Mouse (Mus musculus) midbrain, embryonic 16.5 days (tissue): ENCODE data around the gene Pan3. TPM values are rescaled to one million over a fixed set of nuclear protein-coding genes. Genes with fewer than 3 reads are reported as not detected.
A peak's percentile ranks its signal among the peaks of the same experiment; 100 is the strongest.

Experiments used
- ATAC-seq: fragments of 200-750 bp; cut with Nextera tagmentation; 2 replicates; pipeline ENCODE4 v1.8.0; 2017; ENCODE audit warnings: moderate TSS enrichment
- H3K27ac ChIP-seq: fragments of 300-500 bp; sonication (generic); 2 replicates; pipeline ENCODE4 v1.5.1; 2014; ENCODE audit warnings: mild to moderate bottlenecking, low read length, mixed read lengths
- H3K27me3 ChIP-seq: fragments of 300-500 bp; sonication (generic); 2 replicates; pipeline ENCODE4 v1.6.1; 2014; ENCODE audit warnings: low read depth, low read length, mixed read lengths; ENCODE audit not compliant: control insufficient read depth, insufficient read depth
- H3K36me3 ChIP-seq: fragments of 300-500 bp; sonication (generic); 2 replicates; pipeline ENCODE4 v1.6.1; 2014; ENCODE audit warnings: mild to moderate bottlenecking, low read length, moderate library complexity, mixed read lengths; ENCODE audit not compliant: control insufficient read depth, insufficient read depth
- H3K4me1 ChIP-seq: fragments of 300-500 bp; sonication (generic); 2 replicates; pipeline ENCODE4 v1.6.1; 2014; ENCODE audit warnings: mild to moderate bottlenecking, low read length, mixed read lengths; ENCODE audit not compliant: control insufficient read depth, insufficient read depth
- H3K4me2 ChIP-seq: fragments of 300-500 bp; sonication (generic); 2 replicates; pipeline ENCODE4 v1.6.1; 2014; ENCODE audit warnings: mild to moderate bottlenecking, low read length, mixed read lengths
- H3K4me3 ChIP-seq: fragments of 300-500 bp; sonication (generic); 2 replicates; pipeline ENCODE4 v1.5.1; 2014; ENCODE audit warnings: low read depth, mild to moderate bottlenecking, low read length, moderate library complexity, mixed read lengths
- H3K9ac ChIP-seq: fragments of 300-500 bp; sonication (generic); 2 replicates; pipeline ENCODE4 v1.6.1; 2014; ENCODE audit warnings: low read depth, low read length, mixed read lengths
- H3K9me3 ChIP-seq: fragments of 300-500 bp; sonication (generic); replicated peaks from 2 replicates; pipeline ENCODE4 v1.6.1; 2014; ENCODE audit warnings: mild to moderate bottlenecking, low read length, mixed read lengths; ENCODE audit not compliant: control insufficient read depth, poor library complexity, severe bottlenecking
- WGBS: fragments of 180-500 bp; shearing (Covaris S2); extraction: QIAGEN DNeasy Blood & Tissue Kit; methylation state at CpG from one replicate; pipeline ENCODE4 v1.1.7; 2014; 5-methylcytosine and 5-hydroxymethylcytosine counted together
- polyA plus RNA-seq: library from polyadenylated mRNA; unstranded; fragments of >200 nt; fragmentation: Nextera tagmentation; extraction: Ambion mirVana; gene quantifications from 2 replicates; pipeline ENCODE4 v1.2.1, GENCODE M21; 2015

The Pan3 gene
- polyA plus RNA-seq, 1 experiment from 2014 or later: 61.1 TPM

DNA sequence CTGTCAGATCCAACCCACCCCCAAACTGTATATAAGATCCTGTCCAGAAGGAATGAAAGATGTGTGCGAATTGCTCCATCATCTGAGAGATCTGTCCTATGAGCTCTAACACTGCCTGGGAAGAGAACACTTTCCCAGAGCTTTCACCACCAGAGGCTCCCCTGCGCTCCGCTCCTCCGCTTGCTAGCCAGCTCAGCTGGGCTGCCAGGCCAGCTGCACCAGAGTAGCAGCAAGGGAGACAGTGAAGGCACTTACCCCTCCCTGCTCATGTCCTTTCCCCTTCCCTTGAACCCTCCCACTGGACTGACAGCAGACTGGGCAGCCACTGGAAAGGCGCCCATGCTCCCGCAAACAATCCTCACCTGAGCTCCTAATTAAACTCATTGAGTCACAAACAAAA, 6.3 kb upstream of the Pan3 start:
- Histone ChIP-seq H3K4me3 (no peak overlapping the region), H3K36me3 (no peaks in the 10 kb centered on the region), H3K9ac (no peak overlapping the region), H3K27me3 (no peaks in the 10 kb centered on the region), H3K4me2 (no peak overlapping the region), H3K9me3 (no peaks in the 10 kb centered on the region), H3K4me1 (no peaks in the 10 kb centered on the region), H3K27ac (no peak overlapping the region)
- 33% methylated on average over 6 of the region's 6 CpGs for WGBS
- no peak for ATAC-seq

DNA sequence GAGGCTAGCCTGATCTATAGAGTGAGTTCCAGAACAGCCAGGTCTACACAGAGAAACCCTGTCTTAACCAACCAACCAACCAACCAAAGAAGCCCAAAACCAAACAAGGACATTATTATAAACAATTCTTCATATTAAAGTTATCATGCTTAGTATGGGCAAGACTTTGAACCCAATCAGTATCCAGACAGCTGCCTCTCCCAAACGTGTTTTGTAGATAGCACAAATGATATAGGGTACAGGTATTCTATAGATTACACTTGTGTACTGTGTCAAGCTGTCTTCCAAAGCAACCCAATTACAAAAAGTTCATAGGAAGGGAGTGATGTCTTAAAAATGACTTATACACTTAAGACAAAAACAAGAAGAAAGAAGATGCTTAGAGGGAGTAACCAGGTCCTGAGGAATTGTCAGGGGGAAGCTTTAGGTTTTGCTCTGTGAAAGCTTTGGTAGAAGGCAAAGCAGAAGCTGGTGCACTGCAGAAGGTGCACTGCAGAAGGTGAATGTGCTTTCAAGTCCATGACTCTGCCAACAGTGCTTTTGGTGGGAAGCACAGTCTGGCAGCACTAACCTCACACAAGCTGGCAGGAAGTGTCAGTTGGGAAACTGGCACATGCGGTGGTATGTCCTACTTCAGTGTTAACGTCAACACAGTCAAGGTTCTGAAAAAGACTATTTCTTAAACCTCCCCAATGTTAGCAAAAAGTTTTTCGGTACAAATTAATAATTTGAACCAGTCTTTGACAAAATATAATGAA, 3.7 kb upstream of the Pan3 start:
- Histone ChIP-seq H3K27me3 (no peaks in the 10 kb centered on the region), H3K4me2 (no peak overlapping the region), H3K4me3 (no peak overlapping the region), H3K9me3 (no peaks in the 10 kb centered on the region), H3K27ac (no peak overlapping the region), H3K4me1 (peaks cover 6% of the 10 kb centered on the region), H3K36me3 (no peaks in the 10 kb centered on the region), H3K9ac (no peak overlapping the region)
- WGBS: 83% methylated on average over 4 of the region's 4 CpGs
- no peak for ATAC-seq

DNA sequence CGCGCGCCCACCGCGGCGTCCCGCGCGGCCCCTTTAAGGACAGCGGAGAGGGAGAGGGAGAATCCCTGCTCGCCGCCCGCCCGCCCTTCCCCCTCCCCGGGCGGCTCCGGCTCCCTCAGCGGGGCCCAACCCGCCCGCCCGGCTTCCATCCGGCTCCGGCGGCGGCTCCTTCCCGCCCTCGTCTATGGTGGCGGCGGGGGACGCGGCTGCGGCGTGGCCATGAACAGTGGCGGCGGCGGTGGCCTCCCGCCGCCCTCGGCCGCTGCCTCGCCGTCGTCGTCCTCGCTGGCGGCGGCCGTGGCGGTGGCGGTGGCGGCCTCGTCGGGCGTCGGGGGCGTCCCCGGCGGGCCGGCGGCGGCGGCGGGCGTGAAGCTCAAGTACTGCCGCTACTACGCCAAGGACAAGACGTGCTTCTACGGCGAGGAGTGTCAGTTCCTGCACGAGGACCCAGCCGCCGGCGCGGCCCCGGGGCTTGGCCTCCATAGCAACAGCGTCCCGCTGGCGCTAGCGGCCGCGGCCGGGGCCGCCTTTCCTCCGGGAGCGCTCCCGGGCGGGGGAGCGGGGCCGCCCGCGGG, 487 bp downstream of the Pan3 start:
- peak overlapping the region; percentile 98 for H3K27ac ChIP-seq
- H3K4me3 ChIP-seq: peak overlapping the region; percentile 99
- H3K9me3 ChIP-seq: no peaks in the 10 kb centered on the region
- peak; percentile 86 for ATAC-seq
- H3K36me3 ChIP-seq: no peaks in the 10 kb centered on the region
- H3K4me1 ChIP-seq: peaks cover 36% of the 10 kb centered on the region
- WGBS: under 1% methylated on average over 44 of the region's 91 CpGs
- peak overlapping the region; percentile 96 for H3K4me2 ChIP-seq
- H3K27me3 ChIP-seq: no peaks in the 10 kb centered on the region
- H3K9ac ChIP-seq: peak overlapping the region; percentile 96

- Histone ChIP-seq H3K9ac (peak overlapping the region; percentile 96), H3K36me3 (no peaks in the 10 kb centered on the region), H3K27ac (peak overlapping the region; percentile 98), H3K9me3 (no peaks in the 10 kb centered on the region), H3K4me3 (peak overlapping the region; percentile 99), H3K4me2 (peak overlapping the region; percentile 96), H3K4me1 (peaks cover 40% of the 10 kb centered on the region), H3K27me3 (no peaks in the 10 kb centered on the region)
- WGBS: under 1% methylated on average over 47 of the region's 68 CpGs
- ATAC-seq: peak; percentile 73
Measured at GRCm38 (mm10) chr5:147430936-147431839, 1.2 kb downstream of the Pan3 start.

GRCm38 (mm10) chr5:147432927-147433326, 3.0 kb downstream of the Pan3 start:
- WGBS: 95% methylated on average over 8 of the region's 8 CpGs
- no peaks in the 10 kb centered on the region for H3K36me3 ChIP-seq
- no peaks in the 10 kb centered on the region for H3K27me3 ChIP-seq
- H3K9ac ChIP-seq: no peak overlapping the region
- no peak overlapping the region for H3K4me2 ChIP-seq
- no peaks in the 10 kb centered on the region for H3K9me3 ChIP-seq
- no peak overlapping the region for H3K27ac ChIP-seq
- peaks cover 46% of the 10 kb centered on the region for H3K4me1 ChIP-seq
- no peak for ATAC-seq
- H3K4me3 ChIP-seq: no peak overlapping the region

DNA sequence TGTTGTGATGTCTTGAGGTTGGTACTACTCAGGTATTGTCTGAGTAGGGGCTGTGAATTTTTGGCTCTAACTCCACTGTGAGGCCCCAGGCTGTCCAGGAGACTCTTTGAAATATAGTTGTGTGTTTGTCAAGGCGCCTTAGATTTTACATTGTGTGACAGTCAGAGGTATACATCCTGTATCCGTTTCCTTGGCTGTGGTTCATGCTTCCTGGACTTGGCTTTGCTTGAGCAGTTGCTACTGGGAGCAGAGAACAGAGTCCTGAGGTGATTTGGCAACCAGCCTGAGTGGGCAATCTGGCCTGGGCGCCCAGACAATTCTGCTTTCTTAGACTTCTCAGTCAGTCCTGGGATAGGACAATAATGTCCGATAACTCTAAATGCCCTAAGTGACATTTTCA, 5.3 kb downstream of the Pan3 start:
- Histone ChIP-seq H3K4me1 (peaks cover 43% of the 10 kb centered on the region), H3K27ac (no peak overlapping the region), H3K36me3 (no peaks in the 10 kb centered on the region), H3K9me3 (no peaks in the 10 kb centered on the region), H3K9ac (no peak overlapping the region), H3K4me2 (no peak overlapping the region), H3K4me3 (no peak overlapping the region), H3K27me3 (no peaks in the 10 kb centered on the region)
- ATAC-seq: no peak
- WGBS: 69% methylated on average over 4 of the region's 4 CpGs

DNA sequence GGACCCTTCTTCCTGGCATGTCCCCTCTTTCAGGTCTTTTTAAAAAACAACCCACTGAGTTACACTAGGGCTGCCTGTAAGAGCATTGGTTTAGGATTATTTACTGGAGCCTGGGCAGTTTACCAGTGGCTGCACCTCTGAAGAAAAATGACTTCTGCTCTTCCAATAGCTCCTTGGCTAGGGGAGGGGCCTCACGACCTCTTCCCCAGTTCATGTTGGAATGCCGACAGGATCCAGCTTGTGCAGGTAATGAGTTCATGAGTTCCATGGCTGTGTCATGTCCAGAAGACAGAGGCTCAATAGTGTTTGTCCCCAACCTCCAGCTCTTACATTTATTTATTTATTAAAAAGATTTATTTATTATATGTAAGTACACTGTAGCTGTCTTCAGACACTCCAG, 5.8 kb downstream of the Pan3 start:
- Histone ChIP-seq H3K4me2 (no peak overlapping the region), H3K4me1 (peaks cover 43% of the 10 kb centered on the region), H3K9me3 (no peaks in the 10 kb centered on the region), H3K27me3 (no peaks in the 10 kb centered on the region), H3K36me3 (no peaks in the 10 kb centered on the region), H3K9ac (no peak overlapping the region), H3K4me3 (no peak overlapping the region), H3K27ac (no peak overlapping the region)
- WGBS: 86% methylated on average over 2 of the region's 2 CpGs
- ATAC-seq: no peak

GRCm38 (mm10) chr5:147436491-147436890, 6.5 kb downstream of the Pan3 start:
- no peak overlapping the region for H3K27ac ChIP-seq
- WGBS: 58% methylated on average over 5 of the region's 5 CpGs
- H3K36me3 ChIP-seq: no peaks in the 10 kb centered on the region
- H3K9ac ChIP-seq: no peak overlapping the region
- no peak overlapping the region for H3K4me2 ChIP-seq
- no peak overlapping the region for H3K4me3 ChIP-seq
- no peaks in the 10 kb centered on the region for H3K9me3 ChIP-seq
- peaks cover 42% of the 10 kb centered on the region for H3K4me1 ChIP-seq
- H3K27me3 ChIP-seq: no peaks in the 10 kb centered on the region
- no peak for ATAC-seq
